Mouse (Mus musculus) regulatory T cell (primary cell): Measurements from ENCODE around the gene Postn.

Experiments used
- in situ Hi-C: fragments of 300-600 bp; cut with MboI, MseI; formaldehyde crosslinking; loops from one replicate; pipeline ENCODE4 v1.15.1; 2025; ENCODE audit warnings: high pct_unique_total_duplicates

Postn gene

DNA sequence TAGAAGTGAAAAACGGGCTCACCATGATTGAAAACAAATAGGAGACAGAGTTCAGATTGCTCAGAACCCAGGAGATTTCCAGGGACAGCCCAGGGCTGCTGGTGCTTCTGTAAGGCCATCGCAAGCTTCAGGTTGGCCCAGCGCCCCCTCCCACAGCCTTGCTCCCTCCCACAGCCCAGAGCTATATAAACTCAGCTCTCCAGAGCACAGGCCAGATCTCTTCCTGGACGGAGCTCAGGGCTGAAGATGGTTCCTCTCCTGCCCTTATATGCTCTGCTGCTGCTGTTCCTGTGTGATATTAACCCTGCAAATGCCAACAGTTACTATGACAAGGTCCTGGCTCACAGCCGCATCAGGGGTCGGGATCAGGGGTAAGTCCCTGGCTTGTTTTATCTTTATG is at the start of gene Postn:
Gene Postn (plus strand): TSS at position 213 of the 400 bp plus-strand sequence.
- in situ Hi-C loops, result no loop called here

GRCm38 (mm10) chr3:54314055-54314454 is 46.9 kb upstream of the Postn start:
- in situ Hi-C loops, result no loop called here

DNA sequence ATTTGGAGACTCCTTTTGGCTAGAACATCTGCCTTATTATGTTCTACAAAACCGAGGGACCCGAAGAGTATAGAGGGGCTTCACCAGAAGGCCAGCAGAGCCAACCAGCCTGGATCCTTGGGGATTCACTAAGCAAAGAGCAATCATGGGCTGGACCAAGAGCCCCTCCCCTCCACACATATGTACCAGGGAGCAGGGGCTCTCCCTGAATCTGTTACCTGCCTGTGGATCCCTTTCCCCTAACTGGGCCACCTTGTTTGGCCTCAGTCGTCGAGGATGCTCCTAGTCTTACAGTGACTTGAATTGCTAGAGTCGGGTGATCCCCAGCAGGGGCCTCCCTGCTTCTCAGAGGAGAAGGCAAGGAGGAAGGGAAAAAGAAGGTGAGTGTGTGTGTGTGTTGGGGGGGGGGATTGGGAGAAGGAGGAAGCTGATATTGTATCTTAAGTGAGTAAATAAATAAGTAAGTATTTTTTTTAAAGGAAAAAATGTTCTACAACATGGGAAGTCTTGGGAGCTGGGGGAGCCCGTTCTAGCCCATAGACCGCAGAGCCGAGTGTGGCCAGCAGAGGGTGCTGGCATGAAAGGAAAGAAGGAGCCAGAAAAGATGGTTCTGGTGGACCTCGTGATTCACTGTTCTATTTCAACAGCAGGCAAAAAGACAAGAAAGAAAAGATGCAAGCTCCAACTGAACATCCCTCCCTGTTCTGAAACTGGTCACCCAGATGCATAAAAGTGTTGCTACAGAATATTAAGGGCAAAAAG is 7.8 kb upstream of the Postn start:
- in situ Hi-C loops, result loop anchor here (5.0 kb wide), 1 partner anchor 334 kb away; no protein-coding TSS in a partner anchor

GRCm38 (mm10) chr3:54357561-54357960 is 3.3 kb upstream of the Postn start:
- in situ Hi-C loops, result no loop called here

DNA sequence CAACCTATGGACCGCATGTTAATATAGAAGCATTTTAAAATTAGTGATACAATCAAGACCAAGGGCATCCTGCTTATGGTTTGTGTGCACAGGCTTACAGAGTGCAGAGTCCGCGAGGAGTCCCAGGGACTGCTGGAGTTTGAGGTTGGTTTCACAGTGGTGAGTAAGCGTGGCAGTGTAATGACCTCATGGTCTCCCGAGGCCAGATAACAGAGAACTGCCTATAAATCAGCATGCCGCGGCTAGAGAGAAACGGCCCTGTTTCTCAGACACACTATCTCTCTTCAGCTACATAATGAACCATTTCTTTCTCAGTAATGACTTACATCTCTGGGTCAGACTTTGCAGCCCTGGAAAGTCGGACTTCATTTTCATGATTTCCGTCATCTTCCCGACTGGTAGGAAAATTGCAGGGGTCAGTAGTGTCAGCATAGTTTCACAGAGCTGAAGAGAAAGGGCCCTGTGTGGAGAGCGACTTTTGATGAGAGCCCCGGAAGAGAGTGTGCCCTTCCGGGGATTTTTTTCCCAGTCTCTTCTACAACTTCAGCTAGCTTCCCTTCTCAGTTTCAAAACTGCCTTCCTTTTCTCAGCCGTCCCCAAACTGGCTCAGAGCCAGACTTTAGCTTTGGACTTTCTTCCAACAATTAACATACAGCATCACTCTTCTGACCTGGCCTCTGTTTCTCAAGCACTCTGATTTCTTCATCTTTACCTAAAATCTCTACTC is 2.3 kb upstream of the Postn start:
- in situ Hi-C loops, result no loop called here

DNA sequence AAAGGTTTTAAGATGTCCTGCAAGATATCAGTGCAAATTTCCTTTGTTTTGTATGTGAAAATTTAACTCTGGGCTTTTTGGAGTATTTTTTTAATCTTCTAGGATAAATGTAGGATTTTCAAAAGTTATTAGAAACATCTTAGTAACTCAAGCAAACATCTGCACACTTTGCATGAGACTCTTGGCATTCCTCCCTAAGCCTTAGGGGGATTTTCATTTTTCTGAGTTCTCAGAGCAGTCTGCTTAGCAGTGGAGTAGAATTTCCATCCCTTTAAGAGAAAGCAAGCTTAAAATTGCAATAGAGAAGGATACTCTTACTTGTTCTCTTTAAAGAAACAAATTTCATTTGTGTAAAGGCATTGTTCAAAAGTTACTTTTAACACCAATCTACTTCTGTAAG is 747 bp downstream of the Postn start:
- in situ Hi-C loops, result no loop called here

DNA sequence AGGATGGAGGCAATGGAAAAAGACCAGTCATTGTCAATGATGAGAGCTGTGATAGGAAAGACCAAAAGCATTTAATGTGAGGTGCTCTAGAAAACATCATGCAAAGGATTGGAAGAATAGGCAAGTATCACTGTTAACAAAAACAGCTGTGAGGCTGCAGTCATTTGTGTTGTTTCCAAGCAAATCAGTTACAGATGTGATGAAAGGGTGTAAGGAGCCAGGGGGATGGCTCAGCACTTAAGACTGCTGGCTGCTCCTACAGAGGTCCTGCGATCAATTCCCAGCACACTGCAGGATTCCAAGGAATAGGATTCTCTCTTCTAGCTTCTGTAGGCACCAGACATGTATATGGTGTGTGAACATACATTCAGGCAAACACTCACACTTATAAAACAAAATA is 10.1 kb downstream of the Postn start:
- in situ Hi-C loops, result loop anchor here (10.0 kb wide), 1 partner anchor 284 kb away; no protein-coding TSS in a partner anchor

DNA sequence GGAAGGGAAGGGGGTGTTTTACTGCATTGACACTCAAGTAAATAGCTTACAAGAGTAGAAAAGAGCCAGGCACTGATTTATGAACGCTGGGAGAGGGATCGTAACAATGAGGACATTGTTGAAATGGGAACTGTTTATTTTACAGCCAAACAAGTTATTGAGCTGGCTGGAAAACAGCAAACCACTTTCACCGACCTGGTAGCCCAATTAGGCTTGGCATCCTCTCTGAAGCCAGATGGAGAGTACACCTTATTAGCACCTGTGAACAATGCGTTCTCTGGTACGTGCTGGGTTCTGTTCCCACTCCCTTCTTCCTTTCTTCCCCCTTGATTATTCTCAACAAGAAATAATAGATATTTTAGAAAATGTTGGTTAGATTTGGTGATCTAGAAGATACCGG is 11.7 kb downstream of the Postn start:
- in situ Hi-C loops, result loop anchor here (10.0 kb wide), 1 partner anchor 282 kb away; no protein-coding TSS in a partner anchor

DNA sequence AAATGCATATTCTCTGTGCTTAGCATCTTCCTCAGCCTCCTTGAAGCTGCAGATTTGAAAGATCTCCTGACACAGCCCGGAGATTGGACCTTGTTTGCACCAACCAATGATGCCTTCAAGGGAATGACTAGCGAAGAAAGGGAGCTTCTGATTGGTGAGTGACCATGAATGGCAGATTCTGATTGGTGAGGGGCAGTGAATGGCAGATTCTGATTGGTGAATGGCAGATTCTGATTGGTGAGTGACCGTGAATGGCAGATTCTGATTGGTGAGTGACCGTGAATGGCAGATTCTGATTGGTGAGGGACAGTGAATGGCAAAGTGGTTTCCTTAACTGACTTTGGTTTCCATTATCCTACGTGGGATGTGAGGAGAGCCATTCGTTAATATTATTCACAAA is 15.1 kb downstream of the Postn start:
- in situ Hi-C loops, result loop anchor here (10.0 kb wide), 1 partner anchor 279 kb away; no protein-coding TSS in a partner anchor

- in situ Hi-C loops, result loop anchor here (10.0 kb wide), 1 partner anchor 277 kb away; no protein-coding TSS in a partner anchor
These were observed 16.7 kb downstream of the Postn start for GRCm38 (mm10) chr3:54377647-54378046.

GRCm38 (mm10) chr3:54378135-54378534 is 17.2 kb downstream of the Postn start:
- in situ Hi-C loops, result loop anchor here (10.0 kb wide), 1 partner anchor 277 kb away; no protein-coding TSS in a partner anchor

DNA sequence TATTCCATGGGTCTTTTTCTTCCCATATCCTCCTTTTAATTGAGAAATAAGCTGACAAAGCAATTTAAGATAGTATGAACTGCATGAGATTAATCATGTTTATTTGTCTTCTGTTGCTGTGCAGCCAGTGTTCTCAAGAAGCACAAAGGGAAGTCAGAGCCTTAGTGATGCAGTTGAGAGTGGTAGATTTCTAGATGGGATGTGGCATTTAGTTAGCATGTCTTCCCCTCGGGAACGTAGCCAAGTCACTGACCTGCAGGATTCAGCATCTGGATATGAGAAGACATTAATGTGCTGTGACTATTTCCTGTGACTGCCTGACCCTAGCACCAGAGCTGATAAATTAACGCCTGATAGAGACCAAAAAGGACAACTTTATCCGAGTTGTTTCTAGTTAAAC is 19.1 kb downstream of the Postn start:
- in situ Hi-C loops, result loop anchor here (10.0 kb wide), 2 partner anchors 275 to 1285 kb away; no protein-coding TSS in a partner anchor

- in situ Hi-C loops, result no loop called here
These were observed 38.4 kb downstream of the Postn start for GRCm38 (mm10) chr3:54399321-54399720.

DNA sequence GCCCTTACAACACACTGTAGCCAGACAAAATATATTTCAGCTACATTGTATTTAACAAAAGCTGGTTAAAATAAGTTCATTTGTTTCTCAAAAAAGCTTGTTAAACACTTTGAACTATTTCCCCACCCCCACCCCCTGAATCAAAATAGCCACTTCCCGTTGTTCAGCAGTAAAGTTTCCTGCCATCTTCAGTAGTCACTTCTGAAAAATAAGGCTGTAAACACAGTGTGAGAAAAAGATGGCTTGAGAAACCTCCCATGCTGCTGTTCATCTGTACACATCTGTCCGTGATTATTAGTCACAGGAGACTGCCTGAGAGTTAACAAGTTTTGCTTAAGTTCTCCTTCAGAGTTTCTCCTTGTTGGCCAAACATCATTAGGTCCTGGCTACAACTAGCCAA is 39.0 kb downstream of the Postn start:
- in situ Hi-C loops, result no loop called here

DNA sequence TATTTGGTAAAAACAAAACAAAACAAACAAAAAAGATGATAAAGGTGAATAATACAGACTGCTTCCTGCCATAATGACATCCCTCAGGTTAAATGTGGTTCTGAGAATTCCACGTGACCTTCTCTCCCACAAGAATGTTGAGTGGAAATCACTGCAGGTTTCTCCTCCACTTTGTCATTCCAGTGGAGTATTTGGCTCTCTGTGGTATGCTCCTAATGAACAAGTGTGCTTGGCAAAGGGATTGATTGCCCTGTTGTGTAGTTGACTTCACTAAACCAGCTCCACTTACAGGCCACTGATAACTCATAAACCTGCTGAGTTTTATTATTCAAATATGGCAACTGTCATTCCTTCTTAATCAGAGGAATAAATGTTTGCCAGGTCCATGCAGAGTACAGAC is 39.7 kb downstream of the Postn start:
- in situ Hi-C loops, result no loop called here

DNA sequence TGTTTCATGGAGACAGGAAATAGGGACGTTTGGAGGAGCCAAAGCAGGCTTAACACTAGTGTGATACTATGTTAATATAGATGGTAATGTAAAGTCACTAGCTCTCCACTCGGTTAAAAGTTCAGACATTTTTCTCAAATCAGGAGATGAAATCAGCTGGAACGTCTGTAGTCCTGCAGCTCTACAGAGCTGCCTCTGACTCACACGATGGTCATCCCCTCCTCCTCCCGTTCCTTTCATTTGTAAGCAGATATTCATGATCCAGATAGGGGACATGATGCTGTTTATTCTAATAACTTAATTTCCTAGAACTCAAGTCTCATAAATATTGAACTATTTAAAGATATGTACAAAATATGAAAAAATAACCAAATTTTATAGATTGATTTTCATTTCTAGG is 40.8 kb downstream of the Postn start:
- in situ Hi-C loops, result no loop called here

- in situ Hi-C loops, result no loop called here
These were observed 42.9 kb downstream of the Postn start for GRCm38 (mm10) chr3:54403791-54404190.

DNA sequence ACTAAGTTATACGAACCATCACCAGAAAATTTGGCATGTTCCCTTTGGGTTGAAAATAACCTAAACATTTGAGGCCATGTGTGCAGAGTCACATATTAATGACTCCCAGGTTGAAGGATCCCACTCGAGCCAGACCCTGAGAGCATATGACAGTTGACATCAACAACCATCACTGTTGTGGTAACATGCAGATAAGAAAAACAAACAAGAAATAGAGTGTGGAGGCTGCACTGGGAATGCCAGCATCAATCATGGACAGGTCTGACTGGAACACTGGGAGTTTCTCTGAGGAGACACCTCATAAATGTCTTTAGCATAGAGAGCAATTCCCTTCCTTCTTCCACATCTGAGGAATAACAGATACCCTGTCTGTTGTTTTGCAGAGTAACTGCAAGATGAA is 45.7 kb downstream of the Postn start:
- in situ Hi-C loops, result no loop called here

DNA sequence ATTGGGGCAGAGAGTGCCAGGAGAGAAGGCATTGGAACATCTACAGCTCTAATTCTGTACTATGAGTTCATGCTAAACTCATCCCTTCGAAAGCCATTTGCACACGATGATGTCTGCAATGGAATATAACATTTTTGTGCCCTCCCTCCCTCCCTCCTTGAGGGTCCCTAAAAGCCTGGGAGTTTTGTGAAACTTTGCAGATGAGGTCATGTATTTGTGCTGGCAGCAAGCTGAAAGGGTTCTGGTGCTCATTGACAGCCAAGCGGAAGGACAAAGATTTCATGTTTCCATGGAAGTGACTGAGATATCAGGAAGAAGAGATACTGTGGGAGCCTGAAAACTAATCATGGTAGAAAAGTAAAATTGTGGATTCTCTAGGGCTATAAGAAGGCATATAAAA is 50.1 kb downstream of the Postn start:
- in situ Hi-C loops, result no loop called here

DNA sequence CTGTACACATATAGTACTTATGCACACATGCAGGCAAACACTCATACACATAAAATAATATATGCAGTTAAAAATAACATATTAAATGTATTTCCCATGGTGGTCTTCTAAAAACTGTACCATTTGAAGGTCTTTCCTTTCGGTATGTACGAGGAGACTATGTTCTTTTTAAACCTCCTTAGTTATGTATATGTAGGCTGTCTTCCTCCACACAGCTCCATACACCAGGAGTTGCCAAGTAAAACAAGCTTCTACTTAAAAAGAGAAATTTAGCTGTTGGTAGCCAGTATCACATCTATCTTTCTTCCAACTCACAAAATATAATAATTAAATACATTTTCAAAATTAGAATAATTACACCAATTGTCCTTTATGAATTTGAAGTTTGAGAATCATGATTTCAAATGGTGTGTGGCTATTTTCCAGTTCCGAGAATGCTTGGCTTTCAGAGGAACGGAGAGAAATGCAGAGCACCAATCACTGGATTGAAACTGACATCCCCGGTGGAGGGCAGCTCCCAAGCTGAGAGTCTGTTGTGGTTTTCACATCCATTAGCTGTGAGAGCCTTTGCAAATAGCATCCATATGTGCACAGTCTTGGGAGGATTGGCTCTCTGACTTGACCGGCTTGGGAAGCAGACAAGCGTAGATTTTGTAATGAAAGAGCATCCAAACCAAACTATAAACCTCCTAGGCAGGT is 52.1 kb downstream of the Postn start:
- in situ Hi-C loops, result no loop called here

DNA sequence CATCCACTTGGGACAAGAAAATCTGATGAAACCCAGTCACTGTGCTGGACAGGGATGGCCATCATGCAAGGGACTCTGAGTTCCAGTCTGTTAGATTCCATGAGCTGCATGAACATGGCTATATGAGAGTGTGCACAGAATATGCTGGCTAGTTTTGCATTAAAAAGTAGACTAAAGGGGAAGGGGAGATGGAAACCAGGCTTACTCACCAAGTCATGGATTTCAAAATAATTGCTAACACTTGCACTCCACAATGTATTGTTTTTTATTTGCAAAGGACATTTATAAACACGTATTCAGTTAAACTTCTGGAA is 52.6 kb downstream of the Postn start:
- in situ Hi-C loops, result no loop called here

- in situ Hi-C loops, result no loop called here
These were observed 53.5 kb downstream of the Postn start for GRCm38 (mm10) chr3:54414386-54414785.
